Mouse (Mus musculus) v-Abl transformed pro-B cells (cell line): ENCODE measurements around the gene Cd200r1.

ENCODE experiments used
- in situ Hi-C, 2 experiments: fragments of 400-800 bp; cut with MboI; formaldehyde crosslinking; loops; one replicate each; pipeline ENCODE4 v1.15.1; 2025; ENCODE audit not compliant: unreplicated experiment in 2 of 2

The Cd200r1 gene

DNA sequence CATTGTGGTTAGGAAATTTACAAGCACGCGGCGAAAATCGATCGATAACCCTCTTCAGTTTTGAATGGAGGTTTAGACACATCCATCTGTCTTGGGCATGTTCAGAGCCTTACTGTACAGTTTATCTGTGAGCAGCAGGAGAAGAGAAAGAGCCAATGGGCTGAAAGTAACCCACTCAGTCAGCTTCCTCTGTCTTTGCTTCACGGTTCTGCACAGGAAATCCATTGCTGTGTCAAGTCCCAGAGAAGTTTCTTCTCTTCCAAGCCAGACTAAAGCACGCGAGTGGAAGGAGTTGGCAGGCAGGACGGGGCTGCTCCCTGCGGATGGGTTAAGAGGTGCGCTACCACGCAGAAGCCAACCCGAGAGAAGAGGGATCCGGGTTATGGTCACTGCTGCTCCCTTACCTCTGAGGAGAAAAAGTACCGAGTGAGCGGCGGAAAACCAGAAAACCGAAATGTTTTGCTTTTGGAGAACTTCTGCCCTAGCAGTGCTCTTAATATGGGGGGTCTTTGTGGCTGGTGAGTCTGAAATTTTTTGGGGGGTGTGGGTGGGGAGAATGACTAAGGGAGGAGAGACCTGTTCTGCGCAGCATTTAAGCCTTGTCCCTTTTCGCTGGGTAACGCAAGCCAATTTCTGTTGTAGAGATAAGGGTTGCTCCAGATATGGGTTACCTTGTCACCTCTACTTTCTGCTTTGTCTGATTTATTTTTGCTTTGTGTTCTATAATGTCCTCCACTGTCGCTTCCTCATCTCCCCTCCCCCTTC, at the start of gene Cd200r1:
TSS of gene Cd200r1 (plus strand) at position 182 of the 765 bp plus-strand sequence.
- in situ Hi-C loops, result loop anchor here (10.0 kb wide), 4 partner anchors 249 to 379 kb away; no protein-coding TSS in a partner anchor

DNA sequence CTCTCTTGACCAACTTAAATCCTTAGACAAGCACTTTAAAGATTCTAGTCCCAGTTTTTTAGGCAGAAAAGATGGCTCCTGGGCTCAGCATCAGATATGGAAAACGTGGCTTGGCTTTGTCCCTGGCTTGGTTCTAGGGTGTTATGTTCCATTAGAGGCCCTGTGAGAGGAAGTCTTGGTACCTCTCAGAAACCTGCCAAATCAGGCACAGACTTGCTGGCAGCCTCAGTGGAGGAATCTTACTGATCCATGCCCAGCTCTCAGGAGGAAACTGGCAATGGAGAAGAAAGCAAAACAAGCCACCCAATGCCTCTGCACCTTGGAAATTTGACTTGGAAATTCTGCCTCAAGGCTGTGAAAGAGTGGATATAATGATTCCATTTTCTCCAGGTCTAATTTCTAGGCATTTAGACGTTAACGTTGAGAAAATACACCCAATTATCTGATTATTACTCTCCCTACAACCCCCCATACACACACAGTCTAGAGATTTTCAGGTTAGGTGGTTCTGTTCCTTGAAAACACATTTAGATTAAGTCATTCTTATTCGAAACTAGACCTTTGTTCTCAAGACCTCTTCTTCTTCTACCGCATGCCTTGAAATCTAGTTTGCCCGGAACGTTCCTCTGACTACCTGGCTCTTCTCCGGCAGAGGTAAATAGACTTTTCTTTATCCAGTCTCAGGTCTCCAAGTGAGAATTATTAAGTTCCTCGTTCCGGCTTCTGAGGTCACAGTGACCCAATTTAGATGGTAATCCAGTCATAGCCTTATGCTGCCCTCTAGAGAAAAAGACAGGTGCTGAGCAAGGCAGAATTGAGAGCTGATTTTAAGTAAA, 49.0 kb upstream of the Cd200r1 start:
- in situ Hi-C loops, result loop anchor here in 1 of 2 experiments (10.0 to 25.0 kb wide), 2 partner anchors 232 to 479 kb away; no protein-coding TSS in a partner anchor

DNA sequence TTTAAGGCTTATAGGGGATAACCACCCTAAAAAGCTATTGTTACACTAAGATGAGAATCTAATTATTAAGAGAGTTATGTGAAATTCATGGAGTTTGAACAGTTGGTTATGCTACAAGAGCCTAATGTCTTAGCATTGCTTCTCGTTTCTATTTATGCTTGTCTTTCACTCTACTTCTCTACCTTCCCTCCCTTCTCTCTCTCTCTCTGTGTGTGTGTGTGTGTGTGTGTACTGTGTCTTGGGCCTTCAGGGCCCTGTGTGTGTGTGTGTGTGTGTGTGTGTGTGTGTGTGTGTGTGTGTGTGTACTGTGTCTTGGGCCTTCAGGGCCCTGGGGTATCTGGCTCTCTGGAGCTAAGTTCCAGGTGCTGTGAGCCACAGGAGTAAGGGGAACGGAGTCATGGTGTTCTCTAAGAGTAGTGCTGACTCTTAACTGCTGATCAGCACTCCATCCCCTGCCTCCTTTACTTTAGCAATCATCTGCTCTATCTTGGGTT, 48.3 kb upstream of the Cd200r1 start:
- in situ Hi-C loops, result loop anchor here in 1 of 2 experiments (10.0 to 25.0 kb wide), 2 partner anchors 232 to 480 kb away; no protein-coding TSS in a partner anchor

DNA sequence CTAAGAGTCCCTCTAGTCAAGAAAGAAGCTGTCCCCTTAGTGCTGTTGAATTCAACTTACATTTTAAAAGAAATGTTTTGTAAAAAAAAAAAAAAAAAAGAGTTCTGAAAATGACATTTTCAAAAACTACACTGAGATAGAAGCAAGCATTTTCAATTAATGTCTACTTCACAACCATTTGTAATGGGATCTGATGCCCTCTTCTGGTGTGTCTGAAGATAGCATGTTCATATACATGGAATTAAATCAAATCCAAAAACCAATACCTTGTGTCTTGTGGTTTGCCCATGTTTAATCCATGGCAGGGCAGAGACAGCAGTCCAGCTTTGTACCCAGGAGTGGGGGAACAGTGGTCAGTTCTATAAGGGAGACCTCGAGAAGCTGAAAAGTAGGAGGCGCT, 47.7 kb upstream of the Cd200r1 start:
- in situ Hi-C loops, result loop anchor here in 1 of 2 experiments (10.0 to 25.0 kb wide), 2 partner anchors 233 to 481 kb away; no protein-coding TSS in a partner anchor

DNA sequence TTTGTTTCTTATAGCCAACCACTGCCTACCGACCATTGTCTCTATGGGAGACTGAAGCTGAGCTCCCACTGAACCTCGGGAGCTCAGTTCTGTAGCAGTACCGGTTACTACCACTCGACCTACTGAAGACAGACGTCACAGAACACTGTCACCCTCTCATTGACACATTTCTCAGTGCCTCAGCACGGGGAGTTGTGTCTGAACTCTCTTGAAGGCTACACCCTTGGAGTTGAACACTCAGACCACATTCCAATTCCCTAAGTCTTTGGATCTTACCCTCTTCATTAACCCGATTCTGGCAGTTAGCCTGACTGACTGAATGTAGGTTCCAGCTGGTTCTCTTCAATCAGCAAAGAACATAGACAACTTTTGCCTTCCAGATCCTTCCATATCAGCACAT, 46.2 kb upstream of the Cd200r1 start:
- in situ Hi-C loops, result loop anchor here in 1 of 2 experiments (10.0 to 25.0 kb wide), 2 partner anchors 235 to 482 kb away; no protein-coding TSS in a partner anchor

DNA sequence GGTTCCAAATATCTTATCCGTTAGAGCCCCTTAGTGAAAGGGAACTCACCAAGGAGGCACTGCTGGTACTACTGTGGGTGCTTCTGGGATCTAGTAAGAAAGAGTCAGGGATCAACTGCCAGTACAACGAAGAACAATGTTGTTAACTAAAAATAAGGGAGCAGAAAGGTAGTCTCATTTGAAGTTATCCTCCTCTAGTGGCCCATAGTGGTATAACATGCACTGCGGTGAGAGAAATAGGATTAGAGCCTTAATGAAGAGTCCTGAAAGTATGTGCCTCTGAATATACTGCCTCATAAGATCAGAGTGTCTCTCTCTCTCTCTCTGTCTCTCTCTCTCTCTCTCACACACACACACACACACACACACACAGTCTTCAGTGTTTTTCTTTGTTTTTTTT, 45.0 kb upstream of the Cd200r1 start:
- in situ Hi-C loops, result loop anchor here (10.0 to 25.0 kb wide), 6 partner anchors 304 to 1024 kb away; partner anchors contain the start of genes Abhd10 (in 1 of the 2), Atg3 (in 1 of the 2) and Slc35a5 (in 1 of the 2)

DNA sequence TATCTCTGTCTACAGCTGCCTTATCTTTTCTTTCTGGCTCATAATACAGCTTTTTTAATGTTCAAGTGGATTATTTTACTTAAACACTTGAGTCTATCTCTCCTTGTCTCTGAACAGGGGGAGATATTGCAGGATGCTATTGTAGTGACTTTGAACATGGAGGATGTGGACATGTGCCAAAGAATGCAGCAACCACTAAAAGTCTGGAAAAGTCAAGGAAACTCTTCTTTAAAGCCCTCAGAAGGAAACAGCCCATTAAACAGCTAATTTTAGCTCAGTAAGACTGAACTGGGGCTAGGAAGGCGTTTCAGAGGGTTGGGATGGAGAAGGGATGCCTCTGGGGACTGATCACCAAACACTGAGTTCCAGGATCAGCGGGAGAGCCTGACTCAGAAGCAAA, 42.9 kb upstream of the Cd200r1 start:
- in situ Hi-C loops, result loop anchor here (10.0 to 25.0 kb wide), 6 partner anchors 302 to 1022 kb away; partner anchors contain the start of genes Abhd10 (in 1 of the 2), Atg3 (in 1 of the 2) and Slc35a5 (in 1 of the 2)

DNA sequence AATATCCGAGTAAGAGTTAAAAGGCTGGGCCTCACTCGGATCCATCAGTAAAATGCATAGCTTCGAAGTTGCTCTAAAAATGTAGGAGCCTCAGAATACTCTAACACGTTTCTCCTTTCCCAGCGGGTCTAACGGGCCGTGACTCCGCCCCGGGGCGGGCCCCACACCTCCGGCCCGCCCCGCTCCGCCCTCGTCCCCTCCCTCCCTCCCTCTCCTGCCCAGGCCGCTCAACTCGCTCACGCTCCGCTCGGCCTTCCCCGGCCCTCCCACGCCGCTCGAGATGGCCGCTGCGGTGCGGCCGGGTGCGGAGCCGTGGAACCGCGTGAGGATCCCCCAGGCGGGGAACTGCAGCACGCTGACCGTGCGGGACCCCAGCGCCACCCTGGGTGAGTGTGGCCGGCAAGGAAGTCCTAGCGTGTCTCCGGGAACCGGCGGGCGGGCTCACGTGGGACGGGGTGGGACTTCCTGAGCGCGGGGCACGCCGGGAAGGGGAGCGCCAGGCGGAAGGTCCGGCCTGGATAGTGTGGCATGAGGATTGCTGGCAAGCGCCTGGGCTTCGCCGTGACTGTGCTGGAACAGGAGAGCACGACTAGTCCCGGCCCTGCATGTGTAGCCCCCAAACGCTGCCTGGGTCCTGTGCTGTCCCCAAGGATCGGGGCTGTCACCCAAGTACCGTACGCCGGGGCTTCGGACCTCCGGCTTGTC, 41.3 kb upstream of the Cd200r1 start, which contains the start of gene Nepro:
TSS of gene Nepro (plus strand) at position 219 of the 705 bp plus-strand sequence.
- in situ Hi-C loops, result loop anchor here (10.0 to 25.0 kb wide), 6 partner anchors 301 to 1021 kb away; partner anchors contain the start of genes Abhd10 (in 1 of the 2), Atg3 (in 1 of the 2) and Slc35a5 (in 1 of the 2)

DNA sequence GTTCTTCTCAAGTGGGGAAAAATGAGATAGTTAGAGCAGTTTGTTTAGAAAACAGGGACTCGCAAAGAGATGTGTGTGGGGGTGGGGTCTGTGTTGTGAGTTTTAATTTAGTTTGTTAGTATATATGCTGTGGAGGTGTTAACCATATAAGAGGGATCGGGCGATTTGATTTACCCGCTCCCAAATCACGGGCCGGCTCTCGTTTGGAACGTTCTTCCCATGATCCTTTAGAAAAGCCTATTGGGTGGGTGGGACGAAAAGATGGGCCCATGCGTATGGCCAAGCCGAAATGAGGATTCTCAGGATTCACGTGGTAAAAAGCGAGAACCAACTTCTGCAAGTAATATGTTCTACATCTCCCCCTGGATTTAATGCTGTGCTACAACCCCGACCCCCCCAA, 40.7 kb upstream of the Cd200r1 start:
- in situ Hi-C loops, result loop anchor here (10.0 to 25.0 kb wide), 9 partner anchors 300 to 1838 kb away; partner anchors contain the start of genes Atp6v1a (in 2 of the 2), Naa50 (in 2 of the 2), Abhd10 (in 1 of the 2) and Atg3 (in 1 of the 2)

DNA sequence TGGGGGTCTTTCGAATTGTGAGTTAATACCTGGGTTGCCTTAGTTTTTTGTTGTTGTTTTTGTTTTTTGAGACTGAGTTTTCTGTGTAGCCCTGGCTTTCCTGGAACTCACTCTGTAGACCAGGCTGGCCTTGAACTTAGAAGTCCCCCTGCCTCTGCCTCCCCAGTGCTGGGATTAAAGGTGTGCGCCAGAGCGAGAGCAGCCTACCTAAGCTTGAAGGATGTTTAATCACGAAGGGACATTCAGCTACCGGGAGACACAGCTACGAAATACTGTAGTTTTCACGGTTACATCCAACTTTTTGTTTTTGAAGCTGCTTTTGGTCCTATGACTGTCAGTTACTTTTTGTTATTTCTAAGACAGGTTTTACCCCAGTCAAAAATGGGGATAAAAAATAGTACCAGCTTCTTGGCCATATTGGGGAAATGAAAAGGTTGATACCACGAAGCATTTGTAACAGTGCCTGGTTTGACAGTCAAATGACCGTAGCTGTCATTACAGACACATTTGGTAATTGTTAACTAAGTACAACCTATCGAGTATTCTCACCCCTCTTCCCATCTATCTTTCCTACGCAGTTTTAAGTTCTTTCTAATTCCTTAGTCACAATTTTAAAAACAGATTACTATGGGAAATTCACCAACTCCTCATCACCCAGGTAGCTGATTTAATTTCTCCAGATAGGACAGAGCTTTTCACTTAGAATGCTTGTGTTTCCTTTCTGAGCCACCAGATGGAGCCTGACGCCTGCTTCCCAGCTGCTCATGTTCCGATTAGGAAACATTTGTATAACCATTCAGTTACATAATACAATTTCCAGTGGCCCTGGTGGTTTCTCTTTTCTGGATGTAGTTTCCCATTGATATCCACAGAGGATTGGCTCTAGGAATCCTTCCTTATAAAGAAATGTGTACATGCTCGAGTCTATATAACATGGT, 40.0 kb upstream of the Cd200r1 start:
- in situ Hi-C loops, result loop anchor here (10.0 to 25.0 kb wide), 8 partner anchors 299 to 1838 kb away; partner anchors contain the start of genes Atp6v1a (in 2 of the 2), Naa50 (in 2 of the 2), Abhd10 (in 1 of the 2) and Atg3 (in 1 of the 2)

DNA sequence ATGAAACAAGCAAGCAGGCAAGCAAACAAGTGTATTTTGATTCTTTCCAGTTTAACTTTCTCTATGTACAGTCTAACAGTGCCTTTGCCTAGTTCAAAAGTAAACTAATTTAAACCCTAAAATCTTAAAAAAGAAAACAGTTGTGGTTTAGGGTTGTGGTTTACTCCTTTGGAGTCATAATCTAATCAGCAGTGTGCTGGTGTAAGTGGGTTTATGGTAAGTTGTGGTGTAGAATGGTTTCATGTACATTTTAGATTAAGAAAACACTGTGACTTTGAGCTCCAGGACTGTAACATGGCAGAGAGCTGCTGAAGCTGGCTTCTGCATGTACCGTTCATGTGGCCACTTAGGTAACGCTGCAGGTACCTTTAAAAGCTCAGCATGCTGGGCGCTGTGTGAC, 38.0 kb upstream of the Cd200r1 start:
- in situ Hi-C loops, result loop anchor here (10.0 to 25.0 kb wide), 8 partner anchors 297 to 1840 kb away; partner anchors contain the start of genes Atp6v1a (in 2 of the 2), Naa50 (in 2 of the 2), Abhd10 (in 1 of the 2) and Atg3 (in 1 of the 2)

DNA sequence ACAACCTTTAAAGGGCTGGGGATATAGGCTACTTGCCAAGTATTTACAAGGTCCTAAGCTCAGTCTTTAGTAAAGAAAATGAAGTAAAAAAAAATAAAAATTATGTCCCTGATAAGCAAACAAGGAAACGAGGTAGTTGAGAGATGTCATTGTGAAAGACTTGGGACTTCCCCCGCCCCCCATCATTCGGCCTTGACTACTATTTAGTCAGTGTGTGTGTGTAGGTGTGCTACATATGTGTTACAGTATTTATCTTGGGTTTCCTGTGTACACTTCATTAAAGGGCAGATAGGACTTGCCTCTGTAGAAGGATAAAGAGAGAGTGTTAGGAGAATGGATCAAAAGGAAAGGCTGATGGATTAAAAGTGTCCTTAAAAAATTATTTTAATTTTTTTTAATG, 31.5 kb upstream of the Cd200r1 start:
- in situ Hi-C loops, result loop anchor here (25.0 kb wide), 3 partner anchors 597 to 1847 kb away; partner anchors contain the start of genes Atp6v1a (in 2 of the 2), Naa50 (in 2 of the 2), Plcxd2 (in 1 of the 2) and Zbtb20 (in 1 of the 2)

DNA sequence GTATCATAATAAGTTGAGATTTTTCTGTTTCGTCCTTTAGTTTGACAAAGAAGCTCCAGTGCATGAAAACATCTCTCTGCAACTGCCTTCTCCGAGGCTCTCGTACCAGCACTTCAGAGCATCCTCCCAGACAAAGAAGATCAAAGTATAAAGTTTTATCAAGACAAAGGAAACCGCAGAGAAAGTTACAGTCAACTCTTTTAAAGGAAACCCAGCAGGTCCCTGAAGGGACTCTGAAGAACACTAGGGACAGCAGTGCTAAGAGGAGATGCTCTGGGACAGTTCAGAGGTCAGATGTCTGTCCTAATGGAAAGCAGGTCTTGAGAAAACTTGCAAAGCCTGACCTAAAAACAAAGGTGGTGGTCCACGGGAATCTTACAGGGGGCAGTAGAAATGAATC, 29.9 kb upstream of the Cd200r1 start:
- in situ Hi-C loops, result loop anchor here (25.0 kb wide), 3 partner anchors 598 to 1848 kb away; partner anchors contain the start of genes Atp6v1a (in 2 of the 2), Naa50 (in 2 of the 2), Plcxd2 (in 1 of the 2) and Zbtb20 (in 1 of the 2)

DNA sequence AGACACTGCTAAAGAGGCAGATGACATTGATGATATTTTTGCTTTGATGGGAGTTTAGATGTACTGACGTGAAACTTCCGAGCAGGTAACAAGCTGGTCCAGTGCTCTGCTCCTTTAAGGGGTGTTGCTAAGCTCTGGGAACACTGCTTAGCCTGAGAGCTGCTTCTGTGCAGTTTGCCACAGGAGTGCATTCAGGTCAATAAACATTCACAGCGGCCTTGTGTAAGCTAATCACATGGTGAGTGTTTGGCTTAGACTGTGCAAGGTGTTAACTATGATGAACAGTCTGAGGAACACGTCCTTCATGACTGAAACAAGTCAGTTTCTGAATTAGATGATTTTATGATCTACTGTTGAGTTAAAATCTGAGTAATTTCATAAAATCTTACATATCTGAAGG, 29.4 kb upstream of the Cd200r1 start:
- in situ Hi-C loops, result loop anchor here (25.0 kb wide), 3 partner anchors 599 to 1849 kb away; partner anchors contain the start of genes Atp6v1a (in 2 of the 2), Naa50 (in 2 of the 2), Plcxd2 (in 1 of the 2) and Zbtb20 (in 1 of the 2)

DNA sequence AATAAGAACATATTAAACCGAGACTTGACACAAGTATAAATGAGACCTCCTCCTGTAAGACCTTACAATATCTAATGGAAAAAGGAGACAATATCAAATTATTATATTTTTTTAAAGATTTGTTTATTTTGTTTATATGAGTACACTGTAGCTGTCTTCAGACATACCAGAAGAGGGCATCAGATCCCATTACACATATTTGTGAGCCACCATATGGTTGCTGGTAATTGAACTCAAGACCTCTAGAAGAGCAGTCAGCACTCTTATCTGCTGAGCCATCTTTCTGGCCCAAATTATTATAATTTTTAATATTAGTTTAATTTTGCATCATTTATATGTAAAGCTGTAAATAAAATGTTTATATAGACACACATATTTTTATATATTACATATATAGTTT, 22.8 kb upstream of the Cd200r1 start:
- in situ Hi-C loops, result loop anchor here (10.0 to 25.0 kb wide), 6 partner anchors 412 to 1855 kb away; partner anchors contain the start of genes Atp6v1a (in 2 of the 2), Naa50 (in 2 of the 2), Atg3 (in 1 of the 2) and Plcxd2 (in 1 of the 2)

DNA sequence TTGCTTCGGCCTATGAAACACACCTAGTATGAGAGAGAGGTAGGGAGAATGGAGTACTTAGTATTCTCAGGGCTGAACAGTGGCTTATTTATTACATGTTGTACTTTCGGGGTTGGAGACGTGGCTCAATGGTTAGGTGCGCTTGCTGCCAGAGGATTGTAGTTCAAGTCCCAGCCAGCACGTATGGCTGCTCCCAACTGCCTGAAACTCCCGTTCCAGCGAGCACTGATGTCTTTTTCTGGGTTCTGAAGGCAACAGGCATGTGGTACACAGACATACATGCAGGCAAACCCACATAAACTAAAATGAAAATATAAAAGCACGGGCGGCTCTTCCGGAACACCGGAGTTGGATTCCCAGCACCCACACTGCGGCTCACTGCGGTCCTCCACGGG, 20.1 kb upstream of the Cd200r1 start:
- in situ Hi-C loops, result loop anchor here (10.0 to 25.0 kb wide), 6 partner anchors 409 to 1858 kb away; partner anchors contain the start of genes Atp6v1a (in 2 of the 2), Naa50 (in 2 of the 2), Atg3 (in 1 of the 2) and Plcxd2 (in 1 of the 2)
